Mouse (Mus musculus) cerebellum, adult 18-20 months (tissue): ENCODE measurements around the gene Tnfsf13.
"Not testable (repeated sequence)": the region's sequence is repeated elsewhere in the genome, so short reads cannot be mapped to it uniquely, and the experiment has no call there.

ENCODE experiments used
- DNase-seq, 2 experiments: peaks; one replicate each; pipeline ENCODE4 v3.0.0; 2021

The Tnfsf13 gene

DNA sequence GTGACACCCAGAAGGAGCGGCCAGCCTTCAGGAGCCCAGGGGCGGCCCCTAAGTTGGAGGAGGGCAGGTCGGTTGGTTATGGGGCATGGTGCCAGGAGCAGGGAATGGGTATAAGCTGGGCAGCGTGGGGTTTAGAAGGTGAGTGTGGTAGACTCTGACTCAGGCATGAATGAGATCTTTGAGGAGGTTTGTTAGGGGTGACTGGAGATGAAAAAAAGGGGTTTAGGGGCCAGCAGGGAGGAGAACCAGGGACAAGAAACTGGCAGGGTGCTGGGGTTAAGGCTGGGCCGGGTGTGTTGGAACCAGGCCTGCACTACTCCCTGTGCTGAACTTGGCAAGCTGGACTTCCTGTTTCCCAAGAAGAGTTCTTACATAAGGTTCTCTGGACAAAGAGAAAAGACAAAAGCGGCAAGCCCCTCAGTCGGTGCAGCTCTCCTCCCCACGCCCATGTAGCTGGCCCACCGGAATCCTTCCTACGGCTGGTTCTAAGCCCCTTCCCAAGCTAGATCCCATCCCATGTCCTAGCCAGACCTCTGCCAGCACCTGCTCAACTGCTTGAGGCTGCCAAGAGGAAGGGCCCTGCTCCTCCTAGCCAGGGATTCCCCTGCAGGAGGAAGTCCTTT, at the start of gene Tnfsf13:
Gene Tnfsf13, minus strand, starts transcription at position 259 of the 623 bp plus-strand sequence.
- DNase-seq = peak; percentile 83

DNA sequence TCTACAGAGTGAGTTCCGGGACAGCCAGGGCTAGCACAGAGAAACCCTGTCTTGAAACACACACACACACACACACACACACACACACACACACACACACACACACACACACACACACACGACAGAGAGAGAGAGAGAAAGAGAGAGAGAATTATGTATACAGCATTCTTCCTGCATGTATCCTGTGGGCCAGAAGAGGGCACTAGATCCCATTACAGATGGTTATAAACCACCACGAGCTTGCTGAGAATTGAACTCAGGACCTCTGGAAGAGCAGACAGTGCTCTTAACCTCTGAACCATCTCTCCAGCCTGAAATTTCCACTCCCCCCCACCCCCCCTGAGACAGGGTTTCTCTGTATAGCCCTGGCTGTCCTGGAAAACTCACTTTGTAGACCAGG, 45.8 kb upstream of the Tnfsf13 start:
- DNase-seq = not testable (repeated sequence)

DNA sequence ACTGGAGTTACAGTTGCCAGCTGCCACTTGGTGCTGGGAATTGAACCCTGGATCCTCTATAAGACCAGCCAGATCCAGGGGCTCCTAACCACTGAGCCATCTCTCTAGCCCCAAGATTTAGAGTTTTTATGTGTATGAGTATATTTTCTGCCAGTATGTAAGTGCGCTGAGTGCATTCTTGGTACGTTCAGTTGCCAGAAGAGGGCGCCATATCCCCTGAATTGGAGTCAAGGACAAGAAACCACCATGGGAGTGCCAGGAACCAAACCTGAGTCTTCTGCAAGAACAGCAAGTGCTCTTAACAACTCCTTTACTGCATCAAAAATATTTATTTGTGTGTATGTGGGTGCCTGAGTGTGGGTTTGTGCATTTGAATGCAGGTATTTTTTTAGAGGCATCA, 43.5 kb upstream of the Tnfsf13 start:
- peak; percentile 56 to 63 for DNase-seq

DNA sequence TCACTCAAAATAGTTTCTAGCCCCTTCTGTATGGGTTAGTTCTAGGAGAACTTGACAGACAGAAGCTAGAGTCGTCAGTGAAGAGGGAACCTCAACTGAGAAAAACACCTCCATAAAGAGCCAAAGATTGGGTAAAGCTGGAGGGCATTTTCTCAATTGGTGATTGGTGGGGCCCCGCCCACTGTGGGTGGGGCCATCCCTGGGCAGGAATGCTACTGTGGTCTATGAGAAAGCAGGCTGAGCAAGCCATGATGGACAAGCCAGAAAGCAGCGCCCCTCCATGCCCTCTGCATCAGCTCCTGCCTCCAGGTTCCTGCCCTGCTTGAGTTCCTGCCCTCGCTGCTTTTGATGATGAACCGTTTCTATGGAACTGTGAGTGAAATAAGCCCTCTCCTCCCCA, 40.4 kb upstream of the Tnfsf13 start:
- DNase-seq = no peak

GRCm38 (mm10) chr11:69723074-69723473, 37.5 kb upstream of the Tnfsf13 start:
- DNase-seq = no peak

DNA sequence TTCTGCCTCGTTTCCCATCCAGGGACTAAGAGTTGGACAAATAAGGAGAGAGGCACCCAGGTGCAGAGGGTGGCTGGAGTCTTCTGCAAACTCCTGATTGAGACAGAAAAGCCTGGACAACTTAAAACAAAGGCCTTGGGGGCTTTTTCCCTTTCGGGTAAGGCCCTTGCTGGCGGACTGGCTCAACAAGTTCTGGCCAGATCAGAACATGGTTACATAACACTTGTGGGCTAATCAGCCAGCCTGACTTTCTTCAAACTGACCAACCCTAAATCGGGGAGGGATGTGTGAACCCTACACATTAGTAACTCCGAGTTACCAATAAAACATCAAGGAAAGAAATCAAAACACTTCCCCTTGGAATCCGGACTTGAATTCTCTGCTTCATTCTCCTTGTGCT, 35.3 kb upstream of the Tnfsf13 start:
- no peak for DNase-seq

- DNase-seq = no peak
Observed at GRCm38 (mm10) chr11:69719423-69719822, 33.8 kb upstream of the Tnfsf13 start.

GRCm38 (mm10) chr11:69718661-69719060, 33.1 kb upstream of the Tnfsf13 start:
- no peak for DNase-seq

DNA sequence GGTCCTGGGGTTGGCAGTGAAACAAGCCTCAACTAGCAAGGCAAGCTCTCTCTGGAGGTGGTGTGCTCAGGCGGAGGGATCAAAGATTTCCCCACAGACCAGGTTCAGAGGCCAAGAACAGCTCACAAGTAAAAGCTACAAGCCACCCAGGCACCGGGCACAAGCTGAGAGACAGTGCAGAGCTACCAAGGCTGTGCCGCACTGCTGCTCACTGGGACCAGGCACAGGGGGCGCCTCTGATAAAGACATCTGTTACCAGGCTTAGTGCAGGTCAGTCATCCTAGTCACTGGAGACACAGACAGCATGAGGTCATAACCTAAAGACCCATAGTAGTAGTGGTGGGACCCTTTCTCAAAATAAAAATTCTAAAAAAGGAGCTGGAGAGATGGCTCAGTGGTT, 31.4 kb upstream of the Tnfsf13 start:
- no peak for DNase-seq

- DNase-seq = no peak
Observed at GRCm38 (mm10) chr11:69715929-69716328, 30.3 kb upstream of the Tnfsf13 start.

DNA sequence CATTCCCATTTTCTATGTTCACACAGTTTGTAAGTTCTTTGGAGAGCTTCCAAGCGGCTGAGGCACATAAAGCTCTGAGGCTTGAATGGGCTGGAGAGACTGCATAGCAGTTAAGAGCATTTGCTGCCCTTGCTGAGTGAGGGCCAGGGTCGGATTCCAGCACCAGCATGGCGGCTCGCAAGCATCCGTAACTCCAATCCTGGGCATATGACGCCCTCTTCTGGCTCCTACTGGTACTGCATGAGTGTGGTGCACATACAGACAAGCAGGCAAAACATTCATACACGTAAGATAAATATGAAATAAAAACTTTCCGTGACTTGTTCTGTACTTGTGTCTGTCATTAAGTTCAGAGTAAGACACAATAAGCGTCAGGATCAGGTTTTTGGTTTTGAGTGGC, 29.9 kb upstream of the Tnfsf13 start:
- no peak for DNase-seq

DNA sequence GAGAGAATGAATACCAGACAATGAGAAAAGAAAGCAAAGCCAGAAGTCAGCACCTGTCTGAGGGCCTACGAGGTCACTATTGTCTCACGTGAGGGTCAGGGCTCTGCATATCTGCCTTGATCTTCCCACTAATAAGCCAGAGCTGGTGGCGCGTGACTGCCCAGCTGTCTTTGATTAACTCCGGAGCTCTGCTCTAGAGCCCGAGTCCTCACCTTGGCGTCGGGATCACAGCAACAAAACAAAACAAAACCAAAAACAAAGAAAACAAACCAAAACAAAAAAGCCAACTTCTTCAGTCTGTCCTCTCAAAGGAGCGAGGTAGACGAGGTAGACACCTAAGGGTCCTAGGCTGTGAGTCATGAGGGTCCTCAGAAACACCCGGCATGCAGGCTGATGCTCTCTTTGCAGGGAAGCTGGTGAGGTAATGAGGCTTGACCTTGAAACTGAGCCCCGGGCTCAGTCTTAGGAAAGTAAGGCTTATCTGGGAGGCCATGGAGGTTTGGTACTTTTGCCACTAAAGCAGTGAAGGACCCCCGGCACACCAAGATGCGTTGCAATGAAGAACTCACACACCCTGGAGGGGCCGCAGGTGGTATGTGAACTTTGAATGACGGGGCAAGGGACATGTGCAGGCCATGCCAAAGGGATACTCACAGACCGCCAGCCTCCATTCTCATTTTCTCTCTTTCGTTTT, 29.2 kb upstream of the Tnfsf13 start:
- no peak for DNase-seq

- DNase-seq = no peak
Observed at GRCm38 (mm10) chr11:69712954-69713672, 27.5 kb upstream of the Tnfsf13 start.

GRCm38 (mm10) chr11:69711082-69711481, 25.5 kb upstream of the Tnfsf13 start:
- no peak for DNase-seq

DNA sequence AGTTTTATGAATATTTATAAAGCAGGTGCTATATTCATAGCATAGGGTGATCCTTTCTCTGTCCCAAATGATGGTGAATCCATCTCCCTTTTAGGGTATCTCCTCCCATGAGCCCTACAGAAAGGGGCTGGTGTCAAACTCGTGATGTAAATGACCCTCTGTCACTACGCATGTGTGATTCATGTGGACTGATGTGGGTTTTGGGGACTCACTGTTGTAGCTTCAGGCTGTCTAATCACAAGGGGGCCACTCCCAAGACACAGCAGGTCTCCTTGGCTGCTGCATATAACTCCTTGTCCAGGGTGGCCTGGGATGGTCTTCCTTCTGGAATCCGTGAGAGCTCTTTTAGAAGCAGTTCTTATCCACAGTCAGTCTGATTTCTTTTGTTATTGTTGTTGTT, 24.9 kb upstream of the Tnfsf13 start:
- no peak for DNase-seq

GRCm38 (mm10) chr11:69709554-69710446, 24.2 kb upstream of the Tnfsf13 start:
- peak in 1 of 2 experiments; percentile 27 for DNase-seq

GRCm38 (mm10) chr11:69708614-69709265, 23.2 kb upstream of the Tnfsf13 start:
- peak; percentile 37 to 38 for DNase-seq

- DNase-seq = no peak
Observed at GRCm38 (mm10) chr11:69707873-69708381, 22.3 kb upstream of the Tnfsf13 start.

DNA sequence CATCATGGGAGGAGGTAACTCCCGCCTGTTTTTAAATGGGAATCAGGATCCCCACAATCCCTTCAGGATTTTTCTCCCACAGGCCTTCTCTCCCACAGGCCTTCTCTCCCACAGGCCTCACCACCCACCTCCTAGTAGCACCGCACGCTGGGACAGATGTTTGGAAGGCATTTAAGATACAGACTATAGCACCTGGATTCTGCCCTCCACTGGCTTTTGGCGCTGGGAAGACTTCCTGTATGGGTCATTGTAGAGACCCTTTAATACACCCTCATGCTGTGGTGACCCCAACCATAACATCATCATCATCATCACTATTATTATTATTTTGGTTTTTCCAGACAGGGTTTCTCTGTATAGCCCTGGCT, 21.9 kb upstream of the Tnfsf13 start:
- DNase-seq = no peak

GRCm38 (mm10) chr11:69706775-69707479, 21.3 kb upstream of the Tnfsf13 start:
- peak; percentile 96 to 97 for DNase-seq

DNA sequence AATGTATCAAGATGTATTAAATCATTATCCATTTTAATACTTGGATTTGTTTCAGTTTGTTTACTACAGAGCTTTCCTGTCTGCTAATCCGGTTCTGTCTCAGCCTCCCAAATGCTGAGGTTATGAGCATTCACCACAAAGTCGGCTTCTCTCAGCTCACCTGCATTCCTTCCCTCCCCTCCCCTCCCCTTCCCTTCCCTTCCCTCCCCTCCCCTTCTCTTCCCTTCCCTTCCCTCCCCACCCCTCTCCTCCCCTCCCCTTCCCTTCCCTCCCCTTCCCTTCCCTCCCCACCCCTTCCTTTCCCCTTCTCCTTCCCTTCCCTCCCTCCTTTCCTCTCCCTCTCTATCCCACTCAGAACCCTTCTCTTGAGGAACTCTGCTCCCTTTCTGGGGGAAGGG, 19.0 kb upstream of the Tnfsf13 start:
- DNase-seq = no peak
